Mouse (Mus musculus): ENCODE measurements around the gene Klk5. TPM values are rescaled to one million over a fixed set of nuclear protein-coding genes. Genes with fewer than 3 reads are reported as not detected.
A peak's percentile ranks its signal among the peaks of the same experiment; 100 is the strongest.

Klk5 gene
- not detected in 2 replicates for polyA plus RNA-seq (2015; fragmentation: Nextera tagmentation; extraction: Ambion mirVana)

- Histone ChIP-seq H3K4me3 (replicated peaks; ENCODE audit: low read depth, low read length) (no peak within 1 kb of the TSS), H3K9me3 (replicated peaks; ENCODE audit: low read length) (no peaks in the 10 kb centered on the region), H3K9ac (ENCODE audit: low read depth, low read length) (no peak within 1 kb of the TSS), H3K4me2 (ENCODE audit: low read length) (no peak within 1 kb of the TSS), H3K27me3 (ENCODE audit: insufficient read depth, low read length) (no peaks in the 10 kb centered on the region), H3K27ac (no peak within 1 kb of the TSS), H3K4me1 (replicated peaks; ENCODE audit: insufficient read depth, low read length) (no peaks in the 10 kb centered on the region), H3K36me3 (ENCODE audit: insufficient read depth, low read length) (no peaks in the 10 kb centered on the region)
- no peak for TF ChIP-seq CTCF (IDR thresholded peaks at IDR 0.05; ENCODE audit: low read depth)
- WGBS: 54% methylated on average over 3 of the region's 3 CpGs
- ATAC-seq (replicated peaks; ENCODE audit: low FRiP score, low read depth): no peak
- no peak for DNase-seq (ENCODE audit: low spot score)
These were observed at the start of gene Klk5 for GRCm38 (mm10) chr7:43841701-43842100. Klk5 (plus strand) TSS chr7:43841971.

DNA sequence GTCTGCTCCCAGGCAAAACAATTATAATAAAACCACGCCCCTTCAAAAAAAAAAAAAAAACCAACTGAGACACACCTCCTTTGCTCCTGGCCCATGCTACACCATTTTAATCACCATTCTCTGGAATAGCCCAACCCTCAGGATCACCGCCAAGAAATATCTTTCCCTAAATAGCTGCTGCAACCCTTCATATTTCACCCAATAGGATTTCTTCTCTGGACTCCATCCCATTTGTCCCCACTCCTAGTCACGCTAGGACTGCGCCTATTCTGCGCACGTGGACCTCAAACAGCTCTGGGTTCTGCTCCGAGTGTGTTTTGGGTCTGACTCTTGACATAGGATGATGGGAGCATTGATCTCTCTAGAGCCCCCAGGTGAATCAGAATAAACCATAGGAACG, 45.4 kb upstream of the Klk5 start:
- Histone ChIP-seq H3K4me2 (ENCODE audit: low read length) (peak overlapping the region; percentile 93), H3K9me3 (replicated peaks; ENCODE audit: low read length) (no peaks in the 10 kb centered on the region), H3K9ac (ENCODE audit: low read depth, low read length) (peak overlapping the region; percentile 47; the same call in 1 of the 2 replicates), H3K4me1 (replicated peaks; ENCODE audit: insufficient read depth, low read length) (peaks cover 6% of the 10 kb centered on the region), H3K27ac (no peak overlapping the region), H3K4me3 (replicated peaks; ENCODE audit: low read depth, low read length) (peak overlapping the region; percentile 49), H3K27me3 (ENCODE audit: insufficient read depth, low read length) (no peaks in the 10 kb centered on the region), H3K36me3 (ENCODE audit: insufficient read depth, low read length) (no peaks in the 10 kb centered on the region)
- WGBS: 4% methylated on average over 8 of the region's 8 CpGs
- no peak for TF ChIP-seq CTCF (IDR thresholded peaks at IDR 0.05; ENCODE audit: low read depth)
- DNase-seq (ENCODE audit: low spot score) (peak; percentile 38), ATAC-seq (replicated peaks; ENCODE audit: low FRiP score, low read depth) (peak; percentile 3; the same call in 1 of the 2 replicates)

- Histone ChIP-seq H3K4me3 (replicated peaks; ENCODE audit: low read depth, low read length) (peak within 1 kb of the TSS; percentile 49), H3K4me2 (ENCODE audit: low read length) (peak within 1 kb of the TSS; percentile 93), H3K4me1 (replicated peaks; ENCODE audit: insufficient read depth, low read length) (peaks cover 6% of the 10 kb centered on the region), H3K36me3 (ENCODE audit: insufficient read depth, low read length) (no peaks in the 10 kb centered on the region), H3K27me3 (ENCODE audit: insufficient read depth, low read length) (no peaks in the 10 kb centered on the region), H3K9me3 (replicated peaks; ENCODE audit: low read length) (no peaks in the 10 kb centered on the region), H3K9ac (ENCODE audit: low read depth, low read length) (peak within 1 kb of the TSS; percentile 47), H3K27ac (no peak within 1 kb of the TSS)
- TF ChIP-seq CTCF (IDR thresholded peaks at IDR 0.05; ENCODE audit: low read depth): no peak
- peak; percentile 47 for ATAC-seq (replicated peaks; ENCODE audit: low FRiP score, low read depth)
- DNase-seq (ENCODE audit: low spot score): peak; percentile 27
- WGBS: 0% methylated on average over 28 of the region's 28 CpGs
These were observed 44.4 kb upstream of the Klk5 start, which contains the start of gene Klk8 for GRCm38 (mm10) chr7:43797333-43797769. Klk8 (plus strand) TSS chr7:43797577.

DNA sequence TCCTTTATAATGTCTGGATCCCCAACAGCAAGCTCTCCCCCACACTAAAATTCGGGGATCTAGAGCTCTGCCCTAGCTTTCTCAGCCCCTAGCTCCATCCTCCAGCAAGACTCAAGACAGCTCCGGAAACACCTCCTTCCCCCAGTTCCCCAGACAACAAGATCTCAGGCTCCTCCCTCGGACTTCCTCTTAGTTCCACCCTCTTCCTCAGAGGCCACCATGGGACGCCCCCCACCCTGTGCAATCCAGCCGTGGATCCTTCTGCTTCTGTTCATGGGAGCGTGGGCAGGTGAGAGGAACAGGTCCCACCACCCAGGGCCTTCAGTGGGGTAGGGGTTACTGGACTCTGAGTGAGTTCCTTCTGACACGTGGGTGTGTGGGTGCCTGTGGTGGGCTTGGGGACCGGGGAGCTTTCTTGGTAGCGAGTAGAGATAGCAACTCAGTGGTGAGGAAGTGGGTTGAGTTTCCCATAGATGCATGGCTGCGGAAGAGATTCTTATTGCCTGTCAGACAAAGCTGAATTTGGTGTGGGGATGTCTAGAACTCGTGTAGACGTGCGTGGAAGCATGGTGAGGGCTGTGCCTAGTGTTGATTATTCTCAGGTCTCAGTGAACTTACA, 43.8 kb upstream of the Klk5 start:
- no peak for TF ChIP-seq CTCF (IDR thresholded peaks at IDR 0.05; ENCODE audit: low read depth)
- H3K4me1 ChIP-seq (replicated peaks; ENCODE audit: insufficient read depth, low read length): peaks cover 6% of the 10 kb centered on the region
- H3K27ac ChIP-seq: no peak overlapping the region
- H3K9ac ChIP-seq (ENCODE audit: low read depth, low read length): peak overlapping the region; percentile 47; the same call in 1 of the 2 replicates
- H3K4me2 ChIP-seq (ENCODE audit: low read length): peak overlapping the region; percentile 93
- H3K9me3 ChIP-seq (replicated peaks; ENCODE audit: low read length): no peaks in the 10 kb centered on the region
- no peaks in the 10 kb centered on the region for H3K27me3 ChIP-seq (ENCODE audit: insufficient read depth, low read length)
- H3K36me3 ChIP-seq (ENCODE audit: insufficient read depth, low read length): no peaks in the 10 kb centered on the region
- ATAC-seq (replicated peaks; ENCODE audit: low FRiP score, low read depth) (peak; percentile 44), DNase-seq (ENCODE audit: low spot score) (peak; percentile 29)
- 37% methylated on average over 13 of the region's 13 CpGs for WGBS
- peak overlapping the region; percentile 49 for H3K4me3 ChIP-seq (replicated peaks; ENCODE audit: low read depth, low read length)

DNA sequence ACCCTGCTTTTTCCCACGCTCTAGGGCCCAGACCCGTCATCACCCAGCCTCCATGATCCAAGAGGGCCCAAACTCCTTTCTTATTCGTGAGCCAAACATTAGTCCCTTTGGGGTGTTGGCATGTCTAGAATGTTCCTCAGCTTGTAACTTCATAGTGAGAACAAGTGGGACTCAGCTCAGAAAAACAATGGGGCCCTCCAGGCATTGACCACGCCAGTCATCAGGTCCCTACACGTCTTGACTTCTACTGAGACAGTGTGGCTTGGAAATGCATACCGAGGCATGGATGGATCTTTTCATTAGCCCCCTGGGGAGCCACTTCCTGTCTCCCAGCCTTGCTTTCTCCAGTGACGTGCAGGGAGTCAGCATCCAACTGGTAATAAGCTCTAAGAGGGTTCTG, 41.9 kb upstream of the Klk5 start:
- H3K36me3 ChIP-seq (ENCODE audit: insufficient read depth, low read length): no peaks in the 10 kb centered on the region
- no peaks in the 10 kb centered on the region for H3K9me3 ChIP-seq (replicated peaks; ENCODE audit: low read length)
- no peak overlapping the region for H3K4me3 ChIP-seq (replicated peaks; ENCODE audit: low read depth, low read length)
- no peak for TF ChIP-seq CTCF (IDR thresholded peaks at IDR 0.05; ENCODE audit: low read depth)
- WGBS: 72% methylated on average over 7 of the region's 7 CpGs
- DNase-seq (ENCODE audit: low spot score) (no peak), ATAC-seq (replicated peaks; ENCODE audit: low FRiP score, low read depth) (no peak)
- H3K27me3 ChIP-seq (ENCODE audit: insufficient read depth, low read length): no peaks in the 10 kb centered on the region
- no peak overlapping the region for H3K9ac ChIP-seq (ENCODE audit: low read depth, low read length)
- peaks cover 6% of the 10 kb centered on the region for H3K4me1 ChIP-seq (replicated peaks; ENCODE audit: insufficient read depth, low read length)
- no peak overlapping the region for H3K4me2 ChIP-seq (ENCODE audit: low read length)
- H3K27ac ChIP-seq: no peak overlapping the region

GRCm38 (mm10) chr7:43810994-43811393, 30.8 kb upstream of the Klk5 start, which contains the start of gene Klk7:
Klk7 (plus strand) TSS chr7:43811294.
- Histone ChIP-seq H3K27me3 (ENCODE audit: insufficient read depth, low read length) (no peaks in the 10 kb centered on the region), H3K4me2 (ENCODE audit: low read length) (no peak within 1 kb of the TSS), H3K36me3 (ENCODE audit: insufficient read depth, low read length) (no peaks in the 10 kb centered on the region), H3K4me1 (replicated peaks; ENCODE audit: insufficient read depth, low read length) (no peaks in the 10 kb centered on the region), H3K27ac (no peak within 1 kb of the TSS), H3K4me3 (replicated peaks; ENCODE audit: low read depth, low read length) (no peak within 1 kb of the TSS), H3K9ac (ENCODE audit: low read depth, low read length) (no peak within 1 kb of the TSS), H3K9me3 (replicated peaks; ENCODE audit: low read length) (no peaks in the 10 kb centered on the region)
- TF ChIP-seq CTCF (IDR thresholded peaks at IDR 0.05; ENCODE audit: low read depth): no peak
- no peak for DNase-seq (ENCODE audit: low spot score)
- 47% methylated on average over 5 of the region's 5 CpGs for WGBS
- ATAC-seq (replicated peaks; ENCODE audit: low FRiP score, low read depth): no peak

Measured in kidney, postnatal 0 days (tissue).